Mouse (Mus musculus) myocyte (in vitro differentiated cells): ENCODE data around the gene Ganab. TPM values are rescaled to one million over a fixed set of nuclear protein-coding genes. Genes with fewer than 3 reads are reported as not detected.
A peak's percentile ranks its signal among the peaks of the same experiment; 100 is the strongest.

Source experiments
- H3K27me3 ChIP-seq: one replicate; pipeline ENCODE4 v1.6.1; 2011; ENCODE audit not compliant: control insufficient read depth, insufficient read depth, insufficient read length
- H3K36me3 ChIP-seq: one replicate; pipeline ENCODE4 v1.6.1; 2011; ENCODE audit not compliant: control insufficient read depth, insufficient read depth
- H3K4me2 ChIP-seq: one replicate; pipeline ENCODE4 v1.6.1; 2011; ENCODE audit warnings: low read depth, control low read depth
- H3K4me3 ChIP-seq: one replicate; pipeline ENCODE4 v1.5.1; 2011; ENCODE audit warnings: mild to moderate bottlenecking, control low read depth, moderate library complexity
- H3K79me2 ChIP-seq: one replicate; pipeline ENCODE4 v1.6.1; 2011; ENCODE audit not compliant: control insufficient read depth, insufficient read depth
- H3ac ChIP-seq: one replicate; pipeline ENCODE4 v1.6.1; 2011; ENCODE audit not compliant: control insufficient read depth, insufficient read length
- CEBPB ChIP-seq: IDR thresholded peaks from 2 replicates; pipeline ENCODE4 v1.6.1; 2011; ENCODE audit warnings: mild to moderate bottlenecking, moderate library complexity; ENCODE audit not compliant: poor library complexity, insufficient read depth, severe bottlenecking
- E2F4 ChIP-seq: IDR thresholded peaks from one replicate; pipeline ENCODE4 v1.6.1; 2011; ENCODE audit warnings: mild to moderate bottlenecking, control low read depth, moderate library complexity; ENCODE audit not compliant: insufficient read depth
- MAX ChIP-seq: IDR thresholded peaks from one replicate; pipeline ENCODE4 v1.6.1; 2011; ENCODE audit warnings: low read depth, mild to moderate bottlenecking, control low read depth
- MYOD1 ChIP-seq, 3 experiments: IDR thresholded peaks; one replicate each; pipeline ENCODE4 v1.6.1; 2011; ENCODE audit warnings: control low read depth in 2 of 3, low read depth in 2 of 3, mild to moderate bottlenecking in 2 of 3, moderate library complexity in 1 of 3; ENCODE audit not compliant: insufficient read length in 2 of 3, control insufficient read depth in 1 of 3
- MYOG ChIP-seq, 3 experiments: IDR thresholded peaks; one replicate each; pipeline ENCODE4 v1.6.1; 2011; ENCODE audit warnings: control low read depth in 2 of 3, low read depth in 2 of 3, mild to moderate bottlenecking in 2 of 3; ENCODE audit not compliant: insufficient read length in 2 of 3, control insufficient read depth in 1 of 3, insufficient read depth in 1 of 3
- POLR2A ChIP-seq: IDR thresholded peaks from one replicate; pipeline ENCODE4 v1.6.1; 2011; ENCODE audit warnings: low read depth, mild to moderate bottlenecking, control low read depth, moderate library complexity; ENCODE audit not compliant: insufficient read length
- POLR2AphosphoS2 ChIP-seq: IDR thresholded peaks from one replicate; pipeline ENCODE4 v1.6.1; 2011; ENCODE audit warnings: low read depth, control low read depth; ENCODE audit not compliant: insufficient read length
- REST ChIP-seq: IDR thresholded peaks from one replicate; pipeline ENCODE4 v1.6.1; 2011; ENCODE audit warnings: mild to moderate bottlenecking, control low read depth, moderate library complexity; ENCODE audit not compliant: insufficient read depth, insufficient read length
- SRF ChIP-seq: IDR thresholded peaks from one replicate; pipeline ENCODE4 v1.6.1; 2011; ENCODE audit warnings: low read depth; ENCODE audit not compliant: control insufficient read depth, insufficient read length
- TCF12 ChIP-seq: IDR thresholded peaks from one replicate; pipeline ENCODE4 v1.6.1; 2011; ENCODE audit warnings: mild to moderate bottlenecking, control low read depth; ENCODE audit not compliant: poor library complexity, insufficient read depth, severe bottlenecking
- TCF3 ChIP-seq: IDR thresholded peaks from one replicate; pipeline ENCODE4 v1.6.1; 2011; ENCODE audit warnings: low read depth, control low read depth; ENCODE audit not compliant: insufficient read length
- USF1 ChIP-seq: IDR thresholded peaks from one replicate; pipeline ENCODE4 v1.6.1; 2011; ENCODE audit warnings: low read depth, mild to moderate bottlenecking, control low read depth, moderate library complexity
- polyA plus RNA-seq: library from polyadenylated mRNA; unstranded; fragments of >200 nt; fragmentation: generic; extraction: Trizol; gene quantifications from one replicate; pipeline ENCODE4 v1.2.1, GENCODE M21; 2012; ENCODE audit warnings: missing spikeins

Ganab gene
- polyA plus RNA-seq, 1 experiment = 109 TPM

- H3K36me3 ChIP-seq = peaks cover 44% of the 10 kb centered on the region
- H3K4me3 ChIP-seq = peak overlapping the region; percentile 94
- peak overlapping the region; percentile 80 for H3K4me2 ChIP-seq
- no peaks in the 10 kb centered on the region for H3K27me3 ChIP-seq
- peaks cover 28% of the 10 kb centered on the region for H3K79me2 ChIP-seq
- TF ChIP-seq SRF (no peak), USF1 (no peak), MYOD1 (IDR thresholded peaks at IDR 0.05; ENCODE audit: control insufficient read depth in 1 of 3, insufficient read length in 2 of 3, low read depth in 2 of 3) (no peak), E2F4 (no peak), TCF12 (no peak), TCF3 (no peak), CEBPB (no peak), REST (no peak), MAX (no peak), POLR2AphosphoS2 (no peak), POLR2A (no peak), MYOG (IDR thresholded peaks at IDR 0.05; ENCODE audit: control insufficient read depth in 1 of 3, insufficient read depth in 1 of 3, insufficient read length in 2 of 3, low read depth in 2 of 3) (no peak)
- no peak overlapping the region for H3ac ChIP-seq
These were observed 47.4 kb downstream of the Ganab start for GRCm38 (mm10) chr19:8945251-8945650.

DNA sequence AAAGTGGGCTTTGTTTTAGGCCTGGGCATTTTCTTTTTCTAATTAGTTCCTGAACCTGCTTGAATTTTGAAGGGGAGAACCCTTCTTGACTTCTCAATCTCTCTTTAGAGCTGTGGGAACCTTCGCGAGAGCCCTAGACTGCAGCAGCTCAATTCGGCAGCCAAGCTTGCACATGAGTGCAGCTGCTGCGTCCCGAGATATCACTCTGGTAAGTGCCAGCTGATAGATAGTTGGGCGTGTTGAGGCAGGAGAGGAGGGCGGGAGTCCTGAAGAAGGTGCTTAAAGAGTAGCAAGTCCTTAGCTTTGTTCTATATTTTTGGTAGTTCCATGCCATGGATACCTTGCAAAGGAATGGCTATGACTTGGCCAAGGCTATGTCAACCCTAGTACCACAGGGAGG, 49.1 kb downstream of the Ganab start:
- Histone ChIP-seq H3K27me3 (no peaks in the 10 kb centered on the region), H3K79me2 (peaks cover 28% of the 10 kb centered on the region), H3K4me2 (no peak overlapping the region), H3K36me3 (peaks cover 54% of the 10 kb centered on the region), H3ac (no peak overlapping the region), H3K4me3 (no peak overlapping the region)
- TF ChIP-seq TCF3 = no peak
- TF ChIP-seq SRF = no peak
- no peak for TF ChIP-seq E2F4
- no peak for TF ChIP-seq MAX
- TF ChIP-seq TCF12 = no peak
- no peak for TF ChIP-seq CEBPB
- no peak for TF ChIP-seq MYOD1 (IDR thresholded peaks at IDR 0.05; ENCODE audit: control insufficient read depth in 1 of 3, insufficient read length in 2 of 3, low read depth in 2 of 3)
- no peak for TF ChIP-seq USF1
- TF ChIP-seq MYOG (IDR thresholded peaks at IDR 0.05; ENCODE audit: control insufficient read depth in 1 of 3, insufficient read depth in 1 of 3, insufficient read length in 2 of 3, low read depth in 2 of 3) = no peak
- TF ChIP-seq POLR2A = no peak
- no peak for TF ChIP-seq REST
- TF ChIP-seq POLR2AphosphoS2 = no peak

- TF ChIP-seq E2F4 (no peak), USF1 (no peak), SRF (no peak), POLR2AphosphoS2 (no peak), CEBPB (no peak)
- peaks cover 51% of the 10 kb centered on the region for H3K36me3 ChIP-seq
- no peak overlapping the region for H3ac ChIP-seq
- no peak overlapping the region for H3K4me2 ChIP-seq
- H3K79me2 ChIP-seq = peaks cover 16% of the 10 kb centered on the region
- no peak overlapping the region for H3K4me3 ChIP-seq
- no peaks in the 10 kb centered on the region for H3K27me3 ChIP-seq
These were observed 52.3 kb downstream of the Ganab start for GRCm38 (mm10) chr19:8950190-8950589.

- no peaks in the 10 kb centered on the region for H3K27me3 ChIP-seq
- no peak overlapping the region for H3K4me3 ChIP-seq
- H3ac ChIP-seq = no peak overlapping the region
- peaks cover 46% of the 10 kb centered on the region for H3K36me3 ChIP-seq
- H3K4me2 ChIP-seq = no peak overlapping the region
- TF ChIP-seq CEBPB = no peak
- no peak for TF ChIP-seq POLR2A
- no peak for TF ChIP-seq MYOD1 (IDR thresholded peaks at IDR 0.05; ENCODE audit: control insufficient read depth in 1 of 3, insufficient read length in 2 of 3, low read depth in 2 of 3)
- TF ChIP-seq TCF12 = no peak
- no peak for TF ChIP-seq SRF
- peaks cover 32% of the 10 kb centered on the region for H3K79me2 ChIP-seq
These were observed 54.4 kb downstream of the Ganab start for GRCm38 (mm10) chr19:8952241-8952640.

DNA sequence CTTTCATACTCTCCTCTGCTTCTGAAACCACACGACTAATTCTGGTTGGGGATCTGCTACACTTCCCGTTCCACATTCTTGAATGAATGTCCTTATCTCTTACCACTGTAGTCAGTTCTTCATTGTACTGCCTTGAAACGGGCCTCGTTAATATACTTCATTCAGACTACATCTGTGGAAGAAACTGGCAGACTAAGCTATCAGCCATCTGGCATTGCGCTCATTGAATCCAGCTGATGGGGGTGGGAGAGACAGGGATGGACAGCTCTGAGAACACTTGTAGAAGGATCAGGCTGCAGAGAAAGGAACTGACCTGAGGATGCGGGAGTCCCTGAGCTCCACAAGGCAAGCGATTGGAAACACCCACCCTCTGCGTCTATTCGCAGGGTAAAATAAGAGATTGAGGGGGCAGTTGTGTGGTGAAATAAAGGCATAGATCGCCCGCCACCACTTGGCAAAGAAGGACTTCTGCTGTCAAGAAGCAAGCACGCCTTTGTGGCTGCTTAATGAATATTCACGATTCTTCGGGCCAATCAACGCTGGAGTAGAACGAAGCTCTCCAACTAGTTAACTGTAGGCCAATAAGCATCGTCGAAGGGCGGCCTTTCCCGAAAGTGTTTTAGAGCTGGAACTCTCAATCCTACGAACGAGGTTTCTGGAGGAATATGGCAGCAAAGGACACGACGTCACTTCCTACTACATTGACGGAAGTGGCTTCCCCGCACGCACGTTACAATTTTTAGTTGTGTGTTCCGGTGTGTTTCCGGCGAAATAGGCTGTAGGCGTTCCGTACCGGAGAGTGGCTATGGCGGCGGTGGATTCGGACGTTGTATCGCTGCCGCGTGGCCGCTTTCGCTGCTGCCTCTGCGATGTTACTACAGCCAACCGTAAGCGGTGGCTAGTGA, 55.5 kb downstream of the Ganab start, which contains the start of gene Tut1:
Gene Tut1, plus strand, starts transcription at position 713 of the 905 bp plus-strand sequence.
- TF ChIP-seq MAX (no peak), SRF (no peak), USF1 (no peak), TCF3 (no peak), MYOG (IDR thresholded peaks at IDR 0.05; ENCODE audit: control insufficient read depth in 1 of 3, insufficient read depth in 1 of 3, insufficient read length in 2 of 3, low read depth in 2 of 3) (no peak), REST (no peak), MYOD1 (IDR thresholded peaks at IDR 0.05; ENCODE audit: control insufficient read depth in 1 of 3, insufficient read length in 2 of 3, low read depth in 2 of 3) (peak in 1 of 3 experiments; percentile 12), CEBPB (no peak), TCF12 (no peak), E2F4 (no peak), POLR2AphosphoS2 (peak; percentile 89), POLR2A (peak; percentile 84)
- H3K4me2 ChIP-seq = peak within 1 kb of the TSS; percentile 96
- H3ac ChIP-seq = peak within 1 kb of the TSS; percentile 41
- peaks cover 34% of the 10 kb centered on the region for H3K79me2 ChIP-seq
- H3K27me3 ChIP-seq = no peaks in the 10 kb centered on the region
- peak within 1 kb of the TSS; percentile 80 for H3K4me3 ChIP-seq
- peaks cover 39% of the 10 kb centered on the region for H3K36me3 ChIP-seq
